Mouse (Mus musculus) large intestine, adult 2 months (tissue): Measurements from ENCODE around the gene Gm20431. TPM values are rescaled to one million over a fixed set of nuclear protein-coding genes. Genes with fewer than 3 reads are reported as not detected.

ENCODE experiments used
- DNase-seq: peaks from one replicate; pipeline ENCODE4 v3.0.0-alpha.2; 2012; ENCODE audit warnings: low read depth, low spot score
- WGBS: fragments of 180-500 bp; shearing (Covaris S2); methylation state at CpG from one replicate; pipeline ENCODE4 v1.1.7; 2018; 5-methylcytosine and 5-hydroxymethylcytosine counted together
- polyA plus RNA-seq: library from polyadenylated mRNA; depleted of rRNA; stranded (reverse); fragments of >200 nt; gene quantifications from 2 replicates; pipeline ENCODE4 v1.2.3, GENCODE M21; 2012

Gm20431 gene
- polyA plus RNA-seq, 1 experiment: not detected

- no peak for DNase-seq
- 10% methylated on average over 15 of the region's 15 CpGs for WGBS
Measured at GRCm38 (mm10) chr2:167690219-167690961, 29.1 kb upstream of the Gm20431 start.

- WGBS: under 1% methylated on average over 96 of the region's 99 CpGs
Measured at GRCm38 (mm10) chr2:167689501-167690218, 28.4 kb upstream of the Gm20431 start, which contains the start of gene Tmem189. TSS of gene Tmem189 (minus strand) at chr2:167689822.

GRCm38 (mm10) chr2:167688498-167689451 lies 27.5 kb upstream of the Gm20431 start, which contains the start of gene Cebpb:
TSS of gene Cebpb (plus strand) at chr2:167688915.
- no peak for DNase-seq
- under 1% methylated on average over 119 of the region's 147 CpGs for WGBS

More at GRCm38 (mm10) chr2:167689501-167690218, 28.4 kb upstream of the Gm20431 start, which contains the start of gene Tmem189:
- no peak for DNase-seq

- DNase-seq: no peak
Measured at GRCm38 (mm10) chr2:167688126-167688497, 26.8 kb upstream of the Gm20431 start.

GRCm38 (mm10) chr2:167687651-167688101 lies 26.4 kb upstream of the Gm20431 start:
- 69% methylated on average over 11 of the region's 11 CpGs for WGBS
- DNase-seq: no peak

More at GRCm38 (mm10) chr2:167688126-167688497, 26.8 kb upstream of the Gm20431 start:
- 49% methylated on average over 12 of the region's 12 CpGs for WGBS

GRCm38 (mm10) chr2:167687250-167687586 lies 25.9 kb upstream of the Gm20431 start:
- 92% methylated on average over 4 of the region's 4 CpGs for WGBS

GRCm38 (mm10) chr2:167686382-167687249 lies 25.3 kb upstream of the Gm20431 start:
- no peak for DNase-seq
- 75% methylated on average over 16 of the region's 16 CpGs for WGBS

More at GRCm38 (mm10) chr2:167687250-167687586, 25.9 kb upstream of the Gm20431 start:
- no peak for DNase-seq

- 74% methylated on average over 3 of the region's 3 CpGs for WGBS
- DNase-seq: no peak
Measured at GRCm38 (mm10) chr2:167685865-167686264, 24.6 kb upstream of the Gm20431 start.

- DNase-seq: peak; percentile 93
- 9% methylated on average over 8 of the region's 8 CpGs for WGBS
Measured at GRCm38 (mm10) chr2:167685137-167685536, 23.8 kb upstream of the Gm20431 start.

GRCm38 (mm10) chr2:167683721-167684120 lies 22.4 kb upstream of the Gm20431 start:
- 59% methylated on average over 3 of the region's 3 CpGs for WGBS
- no peak for DNase-seq

GRCm38 (mm10) chr2:167680657-167681056 lies 19.4 kb upstream of the Gm20431 start:
- 54% methylated on average over 5 of the region's 5 CpGs for WGBS
- DNase-seq: no peak

- DNase-seq: no peak
- whole genome bisulfite sequencing: 2% methylated on average over 13 of the region's 13 CpGs
Measured at GRCm38 (mm10) chr2:167679902-167680430, 18.7 kb upstream of the Gm20431 start.

- WGBS: 60% methylated on average over 5 of the region's 5 CpGs
- DNase-seq: no peak
Measured at GRCm38 (mm10) chr2:167678600-167678999, 17.3 kb upstream of the Gm20431 start.

GRCm38 (mm10) chr2:167675120-167675909 lies 14.0 kb upstream of the Gm20431 start:
- 43% methylated on average over 14 of the region's 14 CpGs for WGBS
- DNase-seq: no peak

GRCm38 (mm10) chr2:167672212-167672685 lies 11.0 kb upstream of the Gm20431 start:
- 39% methylated on average over 13 of the region's 13 CpGs for WGBS
- DNase-seq: no peak

GRCm38 (mm10) chr2:167671101-167671633 lies 9.9 kb upstream of the Gm20431 start:
- peak; percentile 84 for DNase-seq
- 40% methylated on average over 5 of the region's 5 CpGs for WGBS

GRCm38 (mm10) chr2:167669398-167669797 lies 8.1 kb upstream of the Gm20431 start:
- DNase-seq: no peak
- WGBS: 32% methylated on average over 4 of the region's 4 CpGs
